In genomic region chr16:21392517-21393112, GRCm38 (mm10) we compare ENCODE assay signal across 8 mouse cellular contexts. TPM values are rescaled to one million over a fixed set of nuclear protein-coding genes. Genes with fewer than 3 reads are reported as not detected.
DNase-seq lines count a peak whose midpoint lies in the region; ATAC-seq and TF ChIP-seq lines count a peak whose summit lies in the region.

No protein-coding gene starts in this region.

- peak; percentile 60 for ATAC-seq in embryonic facial prominence, embryonic 11.5 days (replicated peaks; ENCODE audit: insufficient number of reproducible peaks, low FRiP score, low TSS enrichment, low read depth)
- ATAC-seq in limb, embryonic 11.5 days (ENCODE audit: insufficient number of reproducible peaks, low FRiP score, low TSS enrichment, low read depth): peak; percentile 83
- peak; percentile 81 for ATAC-seq in midbrain, embryonic 15.5 days (replicated peaks)

- no peaks in the 10 kb centered on the region for H3K9me3 ChIP-seq in embryonic facial prominence, embryonic 11.5 days (replicated peaks; ENCODE audit: control insufficient read depth, low read length)
- H3K9me3 ChIP-seq in limb, embryonic 11.5 days (ENCODE audit: control insufficient read depth, low read length): no peaks in the 10 kb centered on the region
- H3K9me3 ChIP-seq in midbrain, embryonic 15.5 days: no peaks in the 10 kb centered on the region

- TF ChIP-seq CTCF in kidney, adult 2 months (conservative IDR thresholded peaks at IDR 0.05; ENCODE audit: insufficient read depth, insufficient read length, low read depth, low read length): peak; percentile 81

- peaks cover 4% of the 10 kb centered on the region for H3K4me1 ChIP-seq in embryonic facial prominence, embryonic 11.5 days (ENCODE audit: control insufficient read depth, insufficient read depth, low read length)
- H3K4me1 ChIP-seq in kidney, adult 2 months (ENCODE audit: control insufficient read depth, insufficient read depth, low read length): no peaks in the 10 kb centered on the region
- peaks cover 13% of the 10 kb centered on the region for H3K4me1 ChIP-seq in limb, embryonic 11.5 days (ENCODE audit: control insufficient read depth, insufficient read depth, low read length)
- peaks cover 43% of the 10 kb centered on the region for H3K4me1 ChIP-seq in midbrain, embryonic 15.5 days

- DNase-seq in 3134 (ENCODE audit: extremely low read depth, insufficient read length, low spot score): peak; percentile 54
- peak; percentile 87 for DNase-seq in adrenal gland, postnatal 14 days
- peak; percentile 97 for DNase-seq in embryonic facial prominence, embryonic 11.5 days (ENCODE audit: low spot score)
- DNase-seq in heart, adult 18-20 months: peak; percentile 76 to 91
- peak; percentile 83 for DNase-seq in kidney, adult 2 months
- DNase-seq in limb, embryonic 11.5 days (ENCODE audit: low spot score): peak; percentile 98
- peak; percentile 51 to 69 for DNase-seq in spleen, postnatal 14 days (ENCODE audit: low spot score in 2 of 2)

- H3K4me3 ChIP-seq in embryonic facial prominence, embryonic 11.5 days (ENCODE audit: low read depth, low read length): no peak overlapping the region
- H3K4me3 ChIP-seq in kidney, adult 2 months (ENCODE audit: insufficient read depth, low read depth, low read length): no peak overlapping the region
- no peak overlapping the region for H3K4me3 ChIP-seq in limb, embryonic 11.5 days (ENCODE audit: low read depth, low read length)
- no peak overlapping the region for H3K4me3 ChIP-seq in midbrain, embryonic 15.5 days

- 49% methylated on average over 9 of the region's 9 CpGs for WGBS in embryonic facial prominence, embryonic 11.5 days
- WGBS in kidney, adult 2 months: 55% methylated on average over 9 of the region's 9 CpGs
- 57% methylated on average over 9 of the region's 9 CpGs for WGBS in limb, embryonic 11.5 days
- WGBS in midbrain, embryonic 15.5 days: 22% methylated on average over 9 of the region's 9 CpGs

- no peaks in the 10 kb centered on the region for H3K36me3 ChIP-seq in embryonic facial prominence, embryonic 11.5 days (replicated peaks; ENCODE audit: control insufficient read depth, insufficient read depth, low read depth, low read length)
- no peaks in the 10 kb centered on the region for H3K36me3 ChIP-seq in kidney, adult 2 months (ENCODE audit: control insufficient read depth, insufficient read depth, low read length)
- H3K36me3 ChIP-seq in limb, embryonic 11.5 days (ENCODE audit: control insufficient read depth, insufficient read depth, low read length): no peaks in the 10 kb centered on the region
- H3K36me3 ChIP-seq in midbrain, embryonic 15.5 days (replicated peaks): no peaks in the 10 kb centered on the region

- no peak for TF ChIP-seq POLR2A in kidney, adult 2 months (IDR thresholded peaks at IDR 0.05; ENCODE audit: low read depth, low read length)

- H3K27ac ChIP-seq in embryonic facial prominence, embryonic 11.5 days (replicated peaks; ENCODE audit: low read depth, low read length): peak overlapping the region; percentile 43; the same call in 1 of the 2 replicates
- H3K27ac ChIP-seq in kidney, adult 2 months (ENCODE audit: insufficient read depth, low read depth, low read length): no peak overlapping the region
- H3K27ac ChIP-seq in limb, embryonic 11.5 days (replicated peaks; ENCODE audit: low read depth, low read length): peak overlapping the region; percentile 76; the same call in 1 of the 2 replicates
- H3K27ac ChIP-seq in midbrain, embryonic 15.5 days: peak overlapping the region; percentile 73

- no peak overlapping the region for H3K9ac ChIP-seq in embryonic facial prominence, embryonic 11.5 days (replicated peaks; ENCODE audit: low read length)
- no peak overlapping the region for H3K9ac ChIP-seq in limb, embryonic 11.5 days (ENCODE audit: low read length)
- H3K9ac ChIP-seq in midbrain, embryonic 15.5 days: no peak overlapping the region

- H3K27me3 ChIP-seq in embryonic facial prominence, embryonic 11.5 days (ENCODE audit: control insufficient read depth, insufficient read depth, low read length): no peaks in the 10 kb centered on the region
- H3K27me3 ChIP-seq in kidney, adult 2 months (replicated peaks; ENCODE audit: control insufficient read depth, insufficient read depth, low read length): no peaks in the 10 kb centered on the region
- H3K27me3 ChIP-seq in limb, embryonic 11.5 days (ENCODE audit: control insufficient read depth, insufficient read depth, low read length): no peaks in the 10 kb centered on the region
- H3K27me3 ChIP-seq in midbrain, embryonic 15.5 days (replicated peaks): no peaks in the 10 kb centered on the region

- H3K4me2 ChIP-seq in embryonic facial prominence, embryonic 11.5 days (ENCODE audit: low read depth, low read length): no peak overlapping the region
- no peak overlapping the region for H3K4me2 ChIP-seq in limb, embryonic 11.5 days (ENCODE audit: low read depth, severe bottlenecking)
- no peak overlapping the region for H3K4me2 ChIP-seq in midbrain, embryonic 15.5 days

RNA-seq across cellular contexts. Expression of gene Vps8, which starts 30.3 kb away (rescaled TPM):
- 16.4 and 22.6 TPM in 2 replicates for total RNA-seq in adrenal gland, postnatal 14 days (2021)
- polyA plus RNA-seq in embryonic facial prominence, embryonic 11.5 days (2014; fragmentation: Nextera tagmentation; extraction: Ambion mirVana): 16.7 and 19.0 TPM in 2 replicates
- total RNA-seq in heart, adult 18-20 months (2021): 10 to 100 TPM; 21.3 to 23.6 TPM
- 26.0 and 33.9 TPM in 2 replicates for polyA plus RNA-seq in kidney, adult 2 months (2012; rRNA removed)
- 15.1 and 17.7 TPM in 2 replicates for polyA plus RNA-seq in limb, embryonic 11.5 days (2014; fragmentation: Nextera tagmentation; extraction: Ambion mirVana)
- polyA plus RNA-seq in midbrain, embryonic 15.5 days (2015; fragmentation: Nextera tagmentation; extraction: Ambion mirVana): 37.5 and 40.2 TPM in 2 replicates
